Mouse (Mus musculus): ENCODE data around the gene Iqgap2.

The Iqgap2 gene

DNA sequence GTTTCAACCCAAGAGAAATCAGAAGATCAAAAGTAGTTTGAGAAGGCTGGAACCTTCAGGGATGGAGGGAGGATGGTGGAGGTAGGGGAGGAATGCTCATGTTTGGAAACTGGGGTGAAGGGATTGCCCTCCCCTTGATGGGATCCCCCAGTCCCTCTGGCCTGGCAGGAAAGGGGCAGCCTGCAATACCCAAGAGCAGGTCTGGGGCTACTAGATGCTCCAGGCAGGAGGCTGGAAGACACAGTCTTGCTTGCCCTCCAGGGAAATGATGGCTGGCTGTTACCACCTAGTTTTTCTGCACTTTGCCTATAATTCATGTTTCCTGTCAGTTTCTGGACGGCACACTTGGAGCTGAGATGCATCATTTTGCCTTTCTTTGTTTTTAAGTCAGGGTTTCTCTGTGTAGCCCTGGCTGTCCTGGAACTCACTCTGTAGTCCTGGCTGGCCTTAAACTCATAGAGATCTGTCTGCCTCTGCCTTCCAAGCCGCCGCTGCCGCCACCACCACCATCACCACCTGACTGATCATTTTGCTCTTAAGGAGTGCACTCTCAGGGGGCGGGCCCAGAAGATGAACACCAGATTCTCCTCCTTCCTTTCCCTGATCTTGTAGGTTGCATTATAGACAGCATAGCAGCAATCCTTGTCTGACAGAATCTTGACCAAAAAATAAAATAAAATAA is 313.6 kb downstream of the Iqgap2 start:
- no peak for DNase-seq

Data from kidney, postnatal 25 days (tissue).